Mouse (Mus musculus) cerebellum, adult 2 months (tissue): Measurements from ENCODE around the gene Slc13a3.

Experiments
- CTCF ChIP-seq: fragments of 200-500 bp; IDR thresholded peaks from 2 replicates; pipeline ENCODE4 v1.5.1; 2011; ENCODE audit warnings: low read depth, mild to moderate bottlenecking, control low read depth, low read length, moderate library complexity, borderline replicate concordance; ENCODE audit not compliant: insufficient read depth
- POLR2A ChIP-seq: fragments of 200-500 bp; IDR thresholded peaks from 2 replicates; pipeline ENCODE4 v1.6.1; 2011; ENCODE audit warnings: low read length, control low read depth, borderline replicate concordance; ENCODE audit not compliant: insufficient read depth

DNA sequence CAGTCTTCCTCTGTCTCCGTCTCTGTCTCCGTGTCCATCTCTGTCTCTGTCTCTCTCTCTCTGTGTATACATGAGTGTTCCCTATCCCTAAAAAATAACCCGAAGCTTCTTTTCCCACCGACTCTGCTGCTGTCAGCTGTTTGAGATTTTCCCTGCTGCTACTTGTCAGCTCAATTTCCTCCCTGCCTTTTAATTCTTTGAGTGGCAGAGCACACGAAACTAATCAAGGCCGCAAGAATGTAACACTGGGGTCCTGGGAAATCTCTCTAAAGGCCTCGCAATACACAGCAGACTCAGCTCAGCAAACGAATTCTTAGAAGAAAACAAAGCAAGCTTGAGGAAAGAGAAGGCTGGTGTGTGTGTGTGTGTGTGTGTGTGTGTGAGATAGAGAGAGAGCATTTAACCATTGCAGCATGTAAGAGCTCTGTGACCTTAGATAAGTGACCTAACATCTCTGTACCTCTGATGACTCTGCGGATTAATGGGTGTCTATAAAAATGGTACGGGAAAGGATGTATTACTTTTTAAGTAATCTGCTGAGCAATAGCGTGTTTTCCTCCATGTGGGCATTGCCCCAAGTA is 57.8 kb downstream of the Slc13a3 start:
- TF ChIP-seq POLR2A: no peak
- no peak for TF ChIP-seq CTCF
